Mouse (Mus musculus): ENCODE results near the gene Zbtb2.
"Not testable (repeated sequence)": the region's sequence is repeated elsewhere in the genome, so short reads cannot be mapped to it uniquely, and the experiment has no call there.

Zbtb2 gene

DNA sequence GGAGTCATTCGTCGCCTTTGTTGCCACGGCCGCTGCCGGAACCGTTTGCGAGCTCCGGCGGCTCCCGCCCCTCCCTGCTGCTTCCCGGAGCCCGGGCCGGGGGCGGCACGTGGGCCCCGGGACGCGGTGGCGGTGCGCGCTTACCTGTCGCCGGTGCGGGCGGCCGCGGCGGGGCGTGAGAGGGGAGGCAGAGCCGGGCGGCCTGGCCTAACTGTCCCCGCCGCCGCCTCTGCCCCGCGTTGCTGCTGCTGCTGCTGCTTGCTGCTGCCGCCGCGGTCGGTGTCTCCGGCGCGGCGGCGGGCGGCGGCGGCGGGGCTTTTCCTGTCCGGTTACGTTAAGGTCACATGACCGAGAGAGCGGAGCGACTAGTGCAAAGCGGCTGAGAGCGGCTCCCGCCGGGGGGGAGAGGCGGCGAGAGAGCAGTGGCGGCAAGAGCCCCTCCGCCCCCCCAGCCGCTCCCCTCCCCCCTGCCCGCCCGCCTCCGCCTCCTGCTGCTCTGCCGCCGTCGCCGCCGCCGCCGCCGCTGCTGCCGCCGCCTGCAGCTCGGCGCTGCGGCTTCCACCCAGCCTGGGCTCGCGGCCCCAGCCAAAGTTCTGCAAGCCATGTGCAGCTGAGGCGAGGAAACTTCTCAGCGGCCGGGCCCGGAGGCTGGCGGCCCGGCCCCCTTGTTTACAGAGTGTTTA is at the start of gene Zbtb2:
TSS of gene Zbtb2 (minus strand) at position 408 of the 683 bp plus-strand sequence.
- DNase-seq (ENCODE audit: low read depth, low spot score): peak; percentile 84

DNA sequence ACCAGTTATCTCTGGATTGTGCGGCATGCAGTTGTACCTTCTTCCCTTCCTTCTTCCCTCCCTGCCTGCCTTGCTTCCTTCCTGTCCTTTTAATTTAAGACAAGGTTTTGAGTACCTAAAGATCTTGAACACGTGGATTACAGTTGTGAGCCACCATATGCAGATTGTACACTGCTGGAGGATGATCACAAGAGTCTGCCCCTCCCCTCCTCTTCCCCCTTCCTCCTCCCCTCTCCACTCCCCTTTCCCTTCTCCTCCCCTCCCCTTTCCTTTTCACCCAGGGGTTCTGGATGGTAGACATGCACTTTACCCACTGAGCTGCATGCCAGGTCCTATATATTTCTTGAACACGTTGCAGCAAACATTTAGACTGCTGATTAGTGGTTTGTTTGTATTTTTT is 47.5 kb upstream of the Zbtb2 start:
- no peak for DNase-seq (ENCODE audit: low read depth, low spot score)

DNA sequence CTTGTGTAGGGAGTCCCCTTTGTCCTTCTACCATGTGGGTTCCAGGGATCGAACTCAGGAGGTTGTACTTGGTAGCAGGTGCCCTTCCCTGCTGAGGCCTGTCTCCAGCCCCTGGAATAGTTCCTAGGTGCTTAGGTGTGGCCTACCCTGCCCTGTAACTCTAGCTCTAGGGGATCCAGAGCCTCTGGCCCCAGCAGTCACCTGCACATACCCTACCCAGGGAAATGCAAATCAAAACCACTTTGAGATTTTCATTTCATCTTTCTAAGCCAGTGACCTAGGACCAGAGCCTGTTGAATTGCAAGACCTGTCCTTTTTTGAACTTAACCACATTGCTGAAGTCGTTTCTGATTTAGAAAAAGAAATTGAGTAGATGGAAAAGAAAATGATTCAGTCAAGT is 46.0 kb upstream of the Zbtb2 start:
- DNase-seq (ENCODE audit: low read depth, low spot score): not testable (repeated sequence)

DNA sequence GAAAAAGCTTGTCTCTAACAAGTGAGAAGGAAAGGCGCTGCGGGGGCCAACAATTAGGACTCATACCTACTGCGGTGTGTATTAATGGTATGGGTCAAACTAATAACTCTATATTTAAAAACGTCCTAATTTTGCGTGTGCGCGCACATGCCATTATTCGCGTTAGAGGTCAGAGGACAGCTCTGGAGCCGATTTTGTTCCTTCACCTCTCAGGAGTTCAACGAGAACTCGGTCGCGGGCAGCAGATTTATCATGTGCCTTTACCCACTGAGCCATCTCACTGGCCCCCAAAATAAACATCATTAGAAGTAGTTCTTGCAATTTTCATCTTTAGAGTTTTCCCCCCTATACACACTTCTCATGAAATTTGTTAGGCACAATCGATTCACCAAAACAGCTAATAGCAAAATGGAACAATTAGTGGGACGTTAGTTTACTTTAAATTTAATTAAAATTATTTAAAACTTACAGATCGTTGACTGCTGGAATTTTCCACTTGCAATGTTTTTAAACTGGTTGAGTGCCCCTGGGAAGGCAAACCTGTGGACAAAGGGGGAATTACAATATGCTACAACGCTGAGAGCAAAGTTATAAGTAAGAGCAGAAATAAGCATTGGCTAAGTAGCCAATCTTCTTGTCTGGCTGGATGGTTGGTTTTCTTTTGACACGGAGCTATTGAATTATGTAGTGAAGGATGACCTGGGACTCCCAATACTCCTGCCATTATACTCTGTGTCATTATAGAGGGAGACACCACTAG is 45.3 kb upstream of the Zbtb2 start:
- no peak for DNase-seq (ENCODE audit: low read depth, low spot score)

DNA sequence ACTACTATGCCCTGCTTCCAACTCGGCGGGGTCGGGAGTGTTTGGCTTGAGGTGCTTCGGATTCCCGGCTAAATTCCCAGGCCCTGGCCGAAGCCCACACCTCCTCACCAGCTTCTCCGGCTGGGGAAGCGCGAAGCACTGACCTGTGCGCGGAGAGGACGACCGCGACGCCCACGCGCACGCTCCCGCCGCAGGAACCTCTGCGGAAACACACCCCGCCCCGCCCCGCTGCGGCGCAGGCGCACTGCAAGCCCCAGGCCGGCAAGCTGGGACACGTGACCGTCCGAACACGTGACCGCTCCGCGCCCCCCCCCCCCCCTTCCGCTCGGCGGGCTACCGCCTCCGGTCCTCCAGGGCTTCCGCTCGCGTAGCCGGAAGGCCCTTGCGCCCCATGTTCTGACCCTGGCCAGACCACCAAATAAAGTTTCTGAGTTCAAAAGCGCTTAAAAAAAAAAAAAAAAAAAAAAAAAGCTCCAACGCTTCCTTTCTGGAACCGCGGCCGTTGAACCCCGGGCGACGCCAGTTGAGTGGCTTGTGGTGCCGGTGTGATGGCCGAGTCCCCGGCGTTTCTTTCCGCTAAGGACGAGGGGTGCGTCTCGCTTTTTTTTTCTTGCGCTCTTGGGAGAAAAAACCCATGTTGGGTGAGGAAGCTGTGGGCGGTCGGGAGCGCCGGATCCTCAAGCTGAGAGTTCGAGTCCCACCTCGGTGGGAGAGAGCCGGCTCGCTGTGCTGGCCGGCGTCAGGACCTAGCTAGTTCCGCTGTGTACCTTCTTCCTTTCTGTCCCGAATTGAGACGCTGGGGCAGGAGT is 44.4 kb upstream of the Zbtb2 start, which contains the start of the genes Rmnd1 and Armt1:
TSS of gene Rmnd1 (minus strand) at position 266 of the 809 bp plus-strand sequence.
TSS of gene Armt1 (plus strand) at position 345 of the 809 bp plus-strand sequence.
- peak; percentile 99 for DNase-seq (ENCODE audit: low read depth, low spot score)

DNA sequence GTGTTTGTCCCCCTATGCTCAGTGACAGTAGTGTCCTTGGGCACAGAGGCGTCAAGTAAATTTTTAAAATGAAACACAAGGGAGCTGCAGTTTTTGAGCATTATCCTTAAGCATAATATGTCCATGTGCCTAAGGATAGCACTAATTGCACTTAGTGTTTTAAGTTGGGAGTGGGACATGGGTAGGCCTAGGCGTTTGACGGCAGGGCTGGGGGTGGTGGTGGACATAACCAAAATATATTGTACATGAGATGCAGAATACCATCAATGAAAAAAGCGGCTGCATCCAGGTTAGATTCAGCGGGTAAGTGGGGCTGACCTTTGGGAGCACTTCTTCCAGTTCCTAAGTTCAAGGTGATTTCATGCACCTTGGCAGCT is 43.8 kb upstream of the Zbtb2 start:
- DNase-seq (ENCODE audit: low read depth, low spot score): no peak

DNA sequence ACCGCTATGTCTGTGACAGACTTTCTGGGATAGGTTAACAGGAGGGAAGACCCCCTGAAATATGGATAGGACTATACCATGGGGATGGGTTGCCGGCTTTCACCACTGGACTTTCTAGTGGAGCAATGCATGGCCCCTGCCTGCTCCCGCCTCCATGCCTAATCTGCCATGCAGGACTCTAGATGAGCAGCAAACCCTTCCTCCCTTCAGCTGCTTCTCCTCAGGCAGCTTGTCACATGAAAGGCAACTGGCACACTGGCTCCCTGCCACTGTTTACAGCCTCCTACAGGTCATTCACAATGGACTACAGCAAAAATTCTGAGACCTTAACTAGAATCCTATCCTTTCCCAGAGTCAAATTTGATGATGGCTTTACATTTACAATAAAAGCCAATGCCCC is 42.9 kb upstream of the Zbtb2 start:
- DNase-seq (ENCODE audit: low read depth, low spot score): peak; percentile 80

DNA sequence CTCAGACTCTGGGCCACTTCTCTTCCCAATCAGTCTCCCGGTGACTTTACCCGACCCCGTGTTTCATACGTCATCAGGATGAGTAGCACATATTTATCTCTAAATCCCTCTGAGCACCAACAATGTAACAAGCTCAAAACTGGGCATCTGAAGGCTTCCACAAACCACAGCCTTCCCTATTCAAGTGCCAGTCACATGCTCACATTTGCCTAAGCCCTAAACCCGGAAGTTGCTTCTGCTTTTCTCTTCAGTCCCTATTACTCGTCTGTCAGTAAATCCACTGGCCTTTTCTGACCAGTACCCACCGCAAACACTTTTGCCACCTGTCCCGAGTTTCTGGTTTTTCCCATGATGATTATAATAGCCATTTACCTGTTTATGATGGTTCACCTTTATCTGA is 42.5 kb upstream of the Zbtb2 start:
- DNase-seq (ENCODE audit: low read depth, low spot score): no peak

DNA sequence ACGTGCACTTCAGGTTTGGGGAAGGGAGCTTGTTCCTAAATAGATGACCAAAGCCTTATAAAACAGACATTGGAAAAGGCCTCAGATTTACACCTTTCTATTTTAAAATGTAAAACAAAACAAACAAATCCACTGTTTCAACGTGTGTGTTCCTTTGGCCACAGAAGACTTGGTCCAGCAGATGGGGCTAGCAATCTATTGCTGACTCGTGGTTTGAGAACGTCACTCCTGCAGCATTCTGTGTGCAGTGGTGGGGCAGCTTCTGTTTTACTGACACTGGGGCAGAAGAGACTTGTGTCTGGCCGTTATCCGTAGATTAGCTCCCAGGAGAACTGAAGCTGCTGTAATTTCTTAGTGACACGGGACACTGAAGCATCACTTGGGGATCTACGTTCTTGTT is 37.3 kb upstream of the Zbtb2 start:
- DNase-seq (ENCODE audit: low read depth, low spot score): peak; percentile 50

DNA sequence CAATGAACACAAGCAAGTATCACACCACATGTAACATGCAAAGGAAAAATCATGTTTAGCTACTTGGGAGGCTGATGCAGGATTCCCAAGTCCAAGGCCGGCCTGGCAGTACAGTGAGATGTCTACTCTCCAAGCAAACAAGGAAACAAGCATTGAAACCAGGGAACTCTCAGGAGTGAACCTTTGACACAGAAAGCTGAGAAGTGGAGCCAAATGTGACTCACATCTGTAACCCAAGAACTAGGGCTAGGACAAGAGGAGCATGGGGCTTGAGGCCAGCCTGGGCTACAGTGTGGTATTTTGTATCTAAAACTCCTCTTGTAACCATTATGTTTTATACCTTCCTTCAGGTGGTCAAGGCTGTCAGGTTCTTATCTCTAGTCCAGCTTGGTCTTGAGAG is 19.3 kb upstream of the Zbtb2 start:
- DNase-seq (ENCODE audit: low read depth, low spot score): no peak

DNA sequence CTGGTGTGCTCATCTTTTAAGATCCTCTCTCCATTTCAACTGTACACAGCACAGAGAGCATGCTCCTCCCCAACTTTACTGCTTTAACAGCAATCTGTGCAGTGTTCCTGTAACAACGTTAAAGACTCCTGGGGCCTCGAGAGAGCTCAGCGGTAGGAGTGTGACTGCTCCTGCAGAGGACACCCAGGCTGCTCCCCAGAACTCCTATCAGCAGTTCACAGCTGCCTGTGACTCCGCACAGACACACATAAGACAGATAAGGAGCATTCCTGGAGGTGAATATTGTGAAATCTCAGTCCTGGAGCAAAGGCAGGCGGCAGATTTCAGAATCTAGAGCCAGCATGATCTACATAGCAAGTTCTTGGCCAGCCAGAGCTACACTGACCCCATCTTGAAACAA is 17.6 kb upstream of the Zbtb2 start:
- no peak for DNase-seq (ENCODE audit: low read depth, low spot score)

DNA sequence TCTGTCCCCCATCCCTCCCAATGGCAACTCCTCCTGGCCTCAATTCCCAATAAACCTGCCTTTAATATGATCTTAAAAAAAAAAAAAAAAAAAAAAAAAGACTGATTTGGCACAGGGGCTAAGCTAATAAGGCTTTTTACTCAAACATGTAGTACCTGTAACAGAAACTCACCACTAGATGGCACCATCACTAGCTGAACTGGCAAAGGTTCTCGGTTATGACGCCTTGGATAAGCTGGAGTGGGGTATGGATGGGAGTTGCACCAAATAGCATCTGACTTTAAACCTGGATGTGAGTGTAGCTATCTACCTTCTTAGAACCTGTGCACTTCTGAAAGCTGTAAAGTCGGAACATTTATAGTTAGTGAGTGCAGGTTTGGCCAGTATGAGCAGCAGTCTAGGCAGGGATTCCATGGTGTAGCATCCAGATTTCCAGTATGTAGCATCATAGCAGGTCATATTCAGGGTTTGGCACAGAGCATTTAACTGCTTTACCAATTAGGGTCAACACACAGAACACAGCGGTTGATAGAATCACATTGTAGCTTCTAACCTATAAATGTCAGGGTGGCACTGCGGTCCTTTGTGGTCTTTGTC is 17.1 kb upstream of the Zbtb2 start:
- peak; percentile 88 for DNase-seq (ENCODE audit: low read depth, low spot score)

DNA sequence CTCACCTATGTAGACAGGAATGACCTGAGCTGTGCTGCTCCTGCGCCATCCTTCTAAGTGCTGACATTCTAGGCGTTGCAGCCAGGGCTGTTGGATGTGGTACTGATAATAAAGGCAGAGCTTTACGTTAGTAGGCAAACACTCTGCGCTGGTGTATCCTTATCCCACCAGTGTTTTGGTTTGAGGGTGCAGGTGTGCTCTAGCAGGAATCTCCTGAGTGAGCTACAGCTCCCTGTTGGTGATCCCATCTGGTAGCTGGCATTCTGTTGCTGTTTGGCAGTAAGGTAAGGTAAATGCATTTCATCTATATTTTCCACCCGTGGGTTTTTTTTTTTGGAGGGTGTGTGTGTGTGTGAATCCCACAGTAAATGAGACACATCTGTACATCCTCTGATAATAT is 10.2 kb upstream of the Zbtb2 start:
- DNase-seq (ENCODE audit: low read depth, low spot score): peak; percentile 54

DNA sequence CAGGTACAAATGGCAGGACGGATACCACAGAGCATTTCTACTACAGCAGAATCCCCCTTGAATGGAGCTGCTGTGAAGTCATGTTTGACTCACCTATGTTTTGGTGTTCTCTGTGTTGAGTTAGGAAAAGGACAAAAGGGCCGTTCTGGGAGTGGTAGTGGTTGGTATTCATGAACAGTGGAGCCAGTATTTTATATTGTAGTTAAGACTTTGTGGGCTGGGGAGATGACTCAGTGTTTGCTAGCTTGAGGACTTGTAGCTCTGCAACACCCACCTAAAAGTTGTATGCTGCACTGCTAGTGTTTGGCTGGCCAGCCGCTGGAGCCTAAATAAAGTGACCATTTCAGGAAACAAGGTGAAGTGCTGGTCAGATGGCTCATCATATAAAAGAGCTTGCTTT is 7.4 kb upstream of the Zbtb2 start:
- DNase-seq (ENCODE audit: low read depth, low spot score): peak; percentile 70

DNA sequence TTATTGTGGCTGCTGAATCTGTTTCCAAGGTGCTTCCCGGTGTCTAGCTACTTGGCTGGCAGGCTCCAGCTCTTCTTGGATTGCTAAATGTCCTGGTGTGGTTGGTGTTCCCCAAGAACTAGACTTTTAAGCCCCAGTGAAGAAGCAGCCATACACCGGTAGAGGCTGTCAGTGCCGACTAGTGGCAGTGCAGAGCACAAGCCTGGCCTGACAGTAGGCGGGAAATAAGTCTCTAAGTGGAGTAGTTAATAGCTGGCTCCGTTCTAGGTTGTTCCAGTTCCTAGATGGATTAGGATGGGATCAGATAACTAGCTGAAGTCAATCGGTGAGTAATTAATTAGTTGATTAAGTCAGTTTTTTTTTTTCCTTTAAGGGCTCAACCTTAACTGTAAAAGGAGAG is 3.9 kb upstream of the Zbtb2 start:
- DNase-seq (ENCODE audit: low read depth, low spot score): peak; percentile 69

DNA sequence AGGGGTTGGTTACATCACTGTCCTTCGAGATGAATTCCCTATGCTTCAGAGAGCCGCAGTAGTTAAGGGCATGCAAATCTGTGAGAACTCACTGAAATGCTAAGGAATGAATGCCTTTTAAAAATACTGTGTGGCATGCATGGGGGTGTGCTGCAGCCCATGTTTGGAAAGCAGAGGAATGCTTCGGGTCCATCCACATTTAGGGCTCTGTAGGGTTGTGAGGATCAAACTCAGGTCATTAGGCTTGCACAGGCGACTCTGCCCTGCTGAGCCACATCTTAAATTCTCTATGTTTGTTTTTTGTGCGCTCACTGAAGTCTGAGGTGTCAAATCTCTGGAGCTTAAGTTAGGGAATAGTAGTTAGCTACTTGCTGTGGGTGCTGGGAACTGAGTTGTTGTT is 3.2 kb upstream of the Zbtb2 start:
- DNase-seq (ENCODE audit: low read depth, low spot score): no peak

DNA sequence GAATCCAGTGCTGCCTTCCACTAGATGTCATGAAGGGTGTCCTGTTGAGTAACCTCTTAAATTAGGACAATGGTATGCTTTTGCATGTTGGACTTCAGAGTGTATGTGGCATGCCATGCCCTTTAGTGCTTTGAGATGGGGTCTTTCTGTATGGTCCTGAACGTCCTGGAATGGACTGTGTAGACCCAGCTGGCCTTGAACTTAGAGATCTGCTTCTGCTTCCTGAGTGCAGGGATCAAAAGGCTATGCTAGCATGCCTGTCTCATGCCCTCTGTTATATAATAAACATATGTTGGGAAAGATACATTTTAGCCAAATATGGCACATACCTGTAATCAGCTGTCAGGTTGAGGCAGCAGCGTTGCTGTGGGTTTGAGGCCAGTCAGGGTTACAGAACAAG is 2.6 kb upstream of the Zbtb2 start:
- no peak for DNase-seq (ENCODE audit: low read depth, low spot score)

DNA sequence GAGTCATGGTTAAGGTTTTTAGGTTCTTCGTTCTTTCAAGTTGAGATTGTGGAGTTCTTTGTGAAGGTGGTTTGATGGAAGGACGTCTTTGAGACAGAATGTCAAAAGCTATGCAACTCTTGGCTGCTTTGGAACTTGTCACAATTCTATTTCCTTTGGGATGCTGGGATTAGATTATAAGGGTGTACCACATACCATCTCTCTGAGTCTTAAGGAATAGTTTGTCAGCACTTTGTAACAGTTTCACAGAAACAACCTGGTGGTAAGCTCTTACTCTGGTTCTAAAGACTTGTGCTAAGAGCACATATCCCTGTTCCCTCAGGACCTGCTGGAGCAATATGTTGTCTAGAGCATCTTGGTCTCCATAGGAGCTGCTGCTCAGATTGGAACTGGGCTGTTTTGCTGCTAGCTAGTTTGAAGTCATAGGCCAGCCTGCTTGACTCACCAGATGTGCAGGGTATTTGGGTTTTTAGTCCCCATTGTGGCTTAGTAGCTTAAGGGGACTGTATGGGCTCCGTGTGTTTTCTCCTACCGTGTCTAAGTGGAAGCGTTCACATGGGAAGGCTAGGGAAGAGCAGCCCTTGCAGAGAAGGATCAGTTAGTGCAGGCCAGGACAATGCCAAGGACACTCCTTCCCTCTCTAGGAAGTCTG is 1.7 kb upstream of the Zbtb2 start:
- DNase-seq (ENCODE audit: low read depth, low spot score): no peak

DNA sequence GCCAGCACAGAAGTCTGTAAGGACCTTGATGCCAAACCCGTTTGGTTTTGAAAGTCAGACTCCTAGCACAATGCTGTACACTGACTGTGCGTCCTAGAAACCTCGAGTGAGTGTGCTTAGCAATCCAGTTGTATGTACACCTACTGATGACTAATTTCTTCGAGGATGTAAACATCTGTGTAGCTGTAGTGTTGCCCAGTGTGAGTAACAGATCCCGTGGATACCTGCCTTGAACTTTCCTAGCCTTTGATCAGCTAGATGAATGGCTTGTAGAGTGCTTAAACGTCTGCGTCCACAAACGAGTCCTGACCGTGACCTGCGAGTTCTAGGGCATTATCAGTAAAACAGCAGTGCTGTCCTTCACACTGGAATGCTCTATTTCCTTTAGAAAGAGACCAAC is 1.1 kb upstream of the Zbtb2 start:
- peak; percentile 30 for DNase-seq (ENCODE audit: low read depth, low spot score)

DNA sequence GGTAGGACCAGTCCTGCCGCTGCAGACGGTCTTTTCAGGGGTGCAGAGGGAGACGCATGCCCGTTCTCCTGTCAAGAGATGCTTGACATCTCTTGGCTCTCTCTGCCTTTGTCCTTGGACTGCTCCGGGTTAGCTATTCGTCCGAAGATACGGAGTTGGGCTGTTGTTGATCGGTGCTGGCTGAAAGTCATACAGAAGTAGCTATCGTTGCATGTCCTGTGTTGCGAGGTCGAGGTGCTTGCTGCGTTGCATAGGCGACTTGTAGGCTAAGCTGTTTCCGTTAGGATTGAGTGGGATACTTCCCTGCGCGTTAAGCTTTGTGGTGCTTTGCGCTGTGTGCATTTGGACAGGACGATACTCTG is 457 bp upstream of the Zbtb2 start:
- peak; percentile 37 for DNase-seq (ENCODE audit: low read depth, low spot score)

Data from brain, adult 2 months (tissue).